15 mouse cellular contexts compared by ENCODE assay signal in genomic region chr3:20007759-20008158, GRCm38 (mm10).
"Had no signal": no experiment of that assay in that cellular context is flagged by ENCODE, and none has a peak within 500 bp of the region (broad histone marks: within the 10 kb centered on the region; RNA-seq: fewer than 3 reads in every experiment).

No protein-coding gene starts in this region.

- H3K27ac ChIP-seq: neural tube, embryonic 15.5 days; stomach, embryonic 15.5 days; stomach, postnatal 0 days had no signal

- DNase-seq: retina, postnatal 1 day; right cerebral cortex, adult 18-20 months; right cerebral cortex, postnatal 14 days; right cerebral cortex, postnatal 25 days; right cerebral cortex, postnatal 4 days; spleen, adult 18-20 months; thymus, adult 18-20 months; thymus, adult 2 months; thymus, postnatal 14 days; thymus, postnatal 25 days; thymus, postnatal 36 days; thymus, postnatal 4 days had no signal

- H3K36me3 ChIP-seq: stomach, embryonic 15.5 days had no signal

- H3K9me3 ChIP-seq: neural tube, embryonic 15.5 days; stomach, embryonic 15.5 days had no signal

- H3K4me1 ChIP-seq: neural tube, embryonic 15.5 days; stomach, embryonic 15.5 days had no signal

- H3K4me2 ChIP-seq: neural tube, embryonic 15.5 days; stomach, embryonic 15.5 days had no signal

- H3K4me3 ChIP-seq: neural tube, embryonic 15.5 days; stomach, embryonic 15.5 days had no signal

- H3K27me3 ChIP-seq: neural tube, embryonic 15.5 days; stomach, embryonic 15.5 days had no signal

- H3K9ac ChIP-seq: neural tube, embryonic 15.5 days; stomach, embryonic 15.5 days had no signal
